Mouse (Mus musculus) kidney, adult 2 months (tissue): Measurements from ENCODE around the gene Scyl1. TPM values are rescaled to one million over a fixed set of nuclear protein-coding genes. Genes with fewer than 3 reads are reported as not detected.

ENCODE experiments used
- DNase-seq: peaks from one replicate; pipeline ENCODE4 v3.0.0; 2021
- H3K27ac ChIP-seq: fragments of 200-500 bp; 2 replicates; pipeline ENCODE4 v1.5.1; 2012; ENCODE audit warnings: low read depth, low read length, control low read depth, inconsistent platforms; ENCODE audit not compliant: insufficient read depth
- H3K27me3 ChIP-seq: fragments of 200-500 bp; replicated peaks from 2 replicates; pipeline ENCODE4 v1.6.1; 2012; ENCODE audit warnings: mild to moderate bottlenecking, moderate library complexity, low read length, inconsistent platforms; ENCODE audit not compliant: control insufficient read depth, insufficient read depth
- H3K36me3 ChIP-seq: fragments of 200-500 bp; 2 replicates; pipeline ENCODE4 v1.6.1; 2012; ENCODE audit warnings: mild to moderate bottlenecking, moderate library complexity, low read length, inconsistent platforms; ENCODE audit not compliant: control insufficient read depth, insufficient read depth
- H3K4me1 ChIP-seq: fragments of 200-500 bp; 2 replicates; pipeline ENCODE4 v1.6.1; 2011; ENCODE audit warnings: low read length; ENCODE audit not compliant: control insufficient read depth, insufficient read depth
- H3K4me3 ChIP-seq: fragments of 200-500 bp; 2 replicates; pipeline ENCODE4 v1.5.1; 2011; ENCODE audit warnings: mild to moderate bottlenecking, low read depth, low read length, control low read depth; ENCODE audit not compliant: insufficient read depth
- CTCF ChIP-seq: fragments of 200-500 bp; conservative IDR thresholded peaks from 2 replicates; pipeline ENCODE4 v1.5.1; 2011; ENCODE audit warnings: low read depth, mild to moderate bottlenecking, control low read depth, low read length, moderate library complexity, mixed read lengths; ENCODE audit not compliant: insufficient read depth, insufficient read length
- POLR2A ChIP-seq: fragments of 200-500 bp; IDR thresholded peaks from one replicate; pipeline ENCODE4 v1.6.1; 2011; ENCODE audit warnings: low read depth, low read length, control low read depth
- WGBS: fragments of 180-500 bp; shearing (Covaris S2); methylation state at CpG from one replicate; pipeline ENCODE4 v1.1.7; 2018; 5-methylcytosine and 5-hydroxymethylcytosine counted together
- polyA plus RNA-seq: library from polyadenylated mRNA; depleted of rRNA; stranded (reverse); fragments of >200 nt; gene quantifications from 2 replicates; pipeline ENCODE4 v1.2.3, GENCODE M21; 2012

The Scyl1 gene
- polyA plus RNA-seq, 1 experiment, result 107 TPM

GRCm38 (mm10) chr19:5722848-5723425 is 48.3 kb downstream of the Scyl1 start:
- 76% methylated on average over 7 of the region's 7 CpGs for WGBS
- TF ChIP-seq POLR2A (no peak), CTCF (no peak)
- no peaks in the 10 kb centered on the region for H3K27me3 ChIP-seq
- no peaks in the 10 kb centered on the region for H3K36me3 ChIP-seq
- H3K4me1 ChIP-seq, result peaks cover 6% of the 10 kb centered on the region; the same call in 1 of the 2 replicates
- H3K27ac ChIP-seq, result no peak overlapping the region
- no peak for DNase-seq
- H3K4me3 ChIP-seq, result no peak overlapping the region

- Histone ChIP-seq H3K4me1 (peaks cover 4% of the 10 kb centered on the region; the same call in 1 of the 2 replicates), H3K36me3 (no peaks in the 10 kb centered on the region), H3K4me3 (no peak overlapping the region), H3K27me3 (no peaks in the 10 kb centered on the region), H3K27ac (no peak overlapping the region)
- DNase-seq, result no peak
- TF ChIP-seq CTCF (no peak), POLR2A (no peak)
- WGBS, result 91% methylated on average over 6 of the region's 6 CpGs
These were observed 50.0 kb downstream of the Scyl1 start for GRCm38 (mm10) chr19:5721233-5721632.

- peaks cover 3% of the 10 kb centered on the region; the same call in 1 of the 2 replicates for H3K4me1 ChIP-seq
- WGBS, result 58% methylated on average over 10 of the region's 10 CpGs
- H3K36me3 ChIP-seq, result no peaks in the 10 kb centered on the region
- H3K27ac ChIP-seq, result no peak overlapping the region
- TF ChIP-seq POLR2A (no peak), CTCF (no peak)
- no peaks in the 10 kb centered on the region for H3K27me3 ChIP-seq
- peak; percentile 27 for DNase-seq
- no peak overlapping the region for H3K4me3 ChIP-seq
These were observed 54.3 kb downstream of the Scyl1 start for GRCm38 (mm10) chr19:5716955-5717354.

- H3K4me1 ChIP-seq, result peaks cover 3% of the 10 kb centered on the region; the same call in 1 of the 2 replicates
These were observed 55.2 kb downstream of the Scyl1 start for GRCm38 (mm10) chr19:5715793-5716688.

GRCm38 (mm10) chr19:5713730-5714129 is 57.5 kb downstream of the Scyl1 start:
- peak; percentile 85 for DNase-seq
- WGBS, result 7% methylated on average over 2 of the region's 2 CpGs

More at GRCm38 (mm10) chr19:5715793-5716688, 55.2 kb downstream of the Scyl1 start:
- WGBS, result 41% methylated on average over 43 of the region's 43 CpGs
- Histone ChIP-seq H3K4me3 (no peak overlapping the region), H3K36me3 (no peaks in the 10 kb centered on the region), H3K27ac (no peak overlapping the region), H3K27me3 (no peaks in the 10 kb centered on the region)
- no peak for TF ChIP-seq POLR2A
- TF ChIP-seq CTCF, result peak; percentile 51; the same call in 1 of the 2 replicates
- peak; percentile 54 for DNase-seq

GRCm38 (mm10) chr19:5713255-5713654 is 58.0 kb downstream of the Scyl1 start:
- no peak overlapping the region for H3K4me3 ChIP-seq
- DNase-seq, result no peak
- WGBS, result 63% methylated on average over 5 of the region's 5 CpGs
- H3K27ac ChIP-seq, result no peak overlapping the region
- no peaks in the 10 kb centered on the region for H3K36me3 ChIP-seq
- H3K4me1 ChIP-seq, result peaks cover 3% of the 10 kb centered on the region; the same call in 1 of the 2 replicates
- H3K27me3 ChIP-seq, result no peaks in the 10 kb centered on the region
- TF ChIP-seq POLR2A (no peak), CTCF (no peak)

More at GRCm38 (mm10) chr19:5713730-5714129, 57.5 kb downstream of the Scyl1 start:
- H3K36me3 ChIP-seq, result no peaks in the 10 kb centered on the region
- no peaks in the 10 kb centered on the region for H3K27me3 ChIP-seq
- no peak for TF ChIP-seq POLR2A
- no peak for TF ChIP-seq CTCF
- no peak overlapping the region for H3K27ac ChIP-seq
- H3K4me3 ChIP-seq, result no peak overlapping the region
- peaks cover 3% of the 10 kb centered on the region; the same call in 1 of the 2 replicates for H3K4me1 ChIP-seq

GRCm38 (mm10) chr19:5711907-5712460 is 59.2 kb downstream of the Scyl1 start:
- Histone ChIP-seq H3K27ac (no peak overlapping the region), H3K36me3 (no peaks in the 10 kb centered on the region)
- DNase-seq, result no peak

More at GRCm38 (mm10) chr19:5711907-5712460, 59.2 kb downstream of the Scyl1 start:
- Histone ChIP-seq H3K4me1 (peaks cover 3% of the 10 kb centered on the region; the same call in 1 of the 2 replicates), H3K27me3 (no peaks in the 10 kb centered on the region), H3K4me3 (no peak overlapping the region)
- WGBS, result 87% methylated on average over 14 of the region's 14 CpGs
- TF ChIP-seq CTCF (no peak), POLR2A (no peak)
